Mouse (Mus musculus) gastrocnemius, adult 18-20 months (tissue): ENCODE measurements at regions not wholly inside any gene's neighbourhood (a gene's known extent, or its start where the extent isn't known, plus 50 kb on each side); places are given as distances from the start of the nearest gene placed in this dataset.

Source experiments
- DNase-seq: peaks from one replicate; pipeline ENCODE4 v3.0.0; 2021; ENCODE audit warnings: low spot score

DNA sequence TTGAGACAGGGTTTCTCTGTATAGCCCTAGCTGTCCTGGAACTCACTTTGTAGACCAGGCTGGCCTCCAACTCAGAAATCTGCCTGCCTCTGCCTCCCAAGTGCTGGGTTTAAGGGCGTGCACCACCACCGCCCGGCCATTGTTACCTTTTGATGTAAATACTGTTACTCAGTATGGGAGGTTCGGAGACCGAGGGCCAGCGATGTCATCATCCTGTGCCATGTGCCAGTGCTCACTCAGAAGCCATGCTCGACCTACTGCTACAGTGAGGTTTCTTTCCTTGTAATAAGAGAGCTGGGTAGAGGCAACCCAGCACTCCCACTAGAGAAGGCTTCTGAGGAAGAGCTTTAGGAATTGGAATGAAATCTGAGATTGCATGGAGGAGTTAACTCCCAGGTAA, 191.6 kb upstream of the Tgfbr2 start:
- no peak for DNase-seq

GRCm38 (mm10) chr9:116366193-116366592, 191.0 kb upstream of the Tgfbr2 start:
- no peak for DNase-seq

DNA sequence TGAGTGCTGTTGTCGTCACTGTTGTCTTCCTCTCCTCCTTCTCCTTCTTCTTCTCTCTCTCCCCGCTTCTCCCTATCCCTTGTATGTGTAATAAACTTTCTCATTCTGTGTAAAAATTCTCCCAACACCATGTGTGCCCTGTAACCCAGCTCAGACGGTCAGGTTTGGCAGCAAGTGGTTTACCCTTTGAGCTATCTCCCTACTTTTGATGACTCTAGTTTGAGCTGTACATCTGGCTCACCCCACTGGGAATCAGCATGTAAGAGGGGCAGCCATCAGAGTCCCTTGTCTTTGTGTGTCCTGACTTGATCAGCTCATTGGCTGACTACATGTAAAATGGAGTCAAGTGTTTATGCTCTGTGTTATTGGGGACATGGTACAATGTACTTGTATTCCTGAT, 190.5 kb upstream of the Tgfbr2 start:
- no peak for DNase-seq

- DNase-seq: no peak
These were observed 190.0 kb upstream of the Tgfbr2 start for GRCm38 (mm10) chr9:116365016-116365685.

DNA sequence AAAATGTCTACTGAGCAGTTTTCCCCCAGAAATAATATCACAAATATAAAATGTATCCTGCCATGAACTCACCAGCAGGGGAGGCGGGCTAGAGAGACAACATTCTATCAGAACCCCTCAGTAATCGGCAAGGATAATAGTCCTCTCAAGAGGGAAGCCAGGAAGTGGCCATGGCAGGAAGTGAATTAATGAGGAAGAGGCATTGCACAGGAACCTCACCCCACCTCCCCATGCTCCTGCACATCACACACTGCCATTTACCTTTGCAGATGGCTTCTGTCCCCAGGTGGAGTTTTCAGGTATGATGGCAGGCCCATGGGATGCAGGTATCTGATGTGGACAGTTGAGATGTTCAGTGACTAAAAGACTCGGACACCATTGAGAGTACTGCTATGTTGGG, 185.9 kb upstream of the Tgfbr2 start:
- no peak for DNase-seq

- DNase-seq: no peak
These were observed 179.0 kb upstream of the Tgfbr2 start for GRCm38 (mm10) chr9:116354056-116354732.

DNA sequence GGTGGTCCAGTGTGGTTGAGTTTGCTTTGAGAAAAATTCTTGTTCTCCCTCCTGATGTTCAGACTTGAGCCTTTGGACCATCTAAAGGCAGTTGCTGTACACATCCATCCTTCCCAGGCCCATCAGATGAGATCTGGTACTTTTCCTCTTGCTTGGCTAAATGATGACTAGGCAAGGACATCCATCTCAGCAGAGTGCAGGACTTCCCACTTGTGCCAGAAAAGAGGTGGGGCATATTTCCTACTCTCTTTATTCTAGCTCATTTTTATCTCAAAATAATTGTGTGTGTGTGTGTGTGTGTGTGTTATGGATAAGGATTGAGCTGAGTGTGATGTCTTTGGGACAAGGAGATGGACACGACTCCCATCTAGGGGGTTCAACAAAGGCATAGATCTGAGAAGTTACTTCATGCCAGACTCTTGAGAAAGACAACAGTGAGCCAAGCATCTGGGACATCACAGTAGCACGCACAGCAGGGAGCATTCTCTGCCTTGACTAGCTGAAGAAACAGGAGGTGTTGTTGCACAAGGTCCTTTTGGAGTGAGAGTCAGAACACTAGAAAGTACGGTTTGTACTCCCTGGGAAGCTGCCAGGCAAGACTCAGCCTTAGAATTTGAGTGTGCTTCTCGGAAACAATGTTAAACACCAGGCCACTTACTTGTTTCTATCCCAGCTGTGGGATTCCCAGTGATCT, 177.8 kb upstream of the Tgfbr2 start:
- peak; percentile 80 for DNase-seq

GRCm38 (mm10) chr9:116350804-116351547, 175.8 kb upstream of the Tgfbr2 start:
- no peak for DNase-seq

DNA sequence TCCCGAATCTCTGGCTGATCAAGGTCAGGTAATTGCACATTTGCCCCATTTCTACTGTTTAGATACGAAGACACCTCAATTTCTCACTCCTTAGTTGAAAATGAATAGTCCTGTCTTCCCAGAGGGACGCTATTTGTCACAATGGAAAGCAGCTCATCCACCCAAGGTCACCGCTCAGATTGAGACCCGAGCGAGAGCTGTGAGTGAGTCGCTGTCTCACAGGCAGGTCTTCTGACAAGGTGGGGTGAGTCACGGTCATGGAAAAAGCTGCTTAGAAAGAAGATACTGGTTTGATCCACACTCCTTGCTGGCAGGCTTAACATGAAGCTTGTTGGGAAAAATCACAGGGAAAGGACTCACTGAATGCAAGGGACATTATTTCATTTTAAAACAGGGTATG, 171.9 kb upstream of the Tgfbr2 start:
- no peak for DNase-seq

GRCm38 (mm10) chr9:116346495-116346894, 171.3 kb upstream of the Tgfbr2 start:
- no peak for DNase-seq

GRCm38 (mm10) chr9:116343086-116343481, 167.9 kb upstream of the Tgfbr2 start:
- DNase-seq: peak; percentile 14

DNA sequence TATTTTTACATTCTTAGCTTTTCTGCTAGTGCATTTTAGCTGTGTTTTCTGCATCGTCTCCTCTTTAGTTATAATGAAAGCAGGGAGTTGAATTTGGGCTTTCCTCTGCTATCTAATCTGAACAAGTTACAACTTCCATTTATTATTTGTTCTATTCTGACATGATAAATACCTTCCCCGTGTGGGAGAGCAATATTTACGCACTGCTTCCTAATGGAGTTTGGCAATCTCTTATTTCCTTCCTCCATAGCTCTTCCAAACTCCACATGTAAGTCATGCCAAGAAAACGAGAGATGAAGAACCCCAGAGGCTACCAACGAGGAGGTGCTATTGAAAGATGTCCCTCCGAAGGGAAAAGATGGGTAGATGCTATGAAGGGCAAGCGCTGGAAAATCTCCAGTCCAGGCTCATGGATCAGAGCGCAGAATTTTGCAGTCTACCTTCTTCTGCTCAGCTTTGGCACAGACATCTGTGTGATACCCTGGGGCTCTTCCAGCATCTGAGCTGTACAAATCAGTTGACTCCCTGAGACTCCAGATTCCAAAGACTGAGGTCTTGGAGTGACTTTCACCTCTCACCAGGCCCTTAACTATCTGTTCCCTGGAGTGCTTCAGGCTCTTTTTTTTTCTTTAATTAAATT, 167.4 kb upstream of the Tgfbr2 start:
- DNase-seq: peak; percentile 20

DNA sequence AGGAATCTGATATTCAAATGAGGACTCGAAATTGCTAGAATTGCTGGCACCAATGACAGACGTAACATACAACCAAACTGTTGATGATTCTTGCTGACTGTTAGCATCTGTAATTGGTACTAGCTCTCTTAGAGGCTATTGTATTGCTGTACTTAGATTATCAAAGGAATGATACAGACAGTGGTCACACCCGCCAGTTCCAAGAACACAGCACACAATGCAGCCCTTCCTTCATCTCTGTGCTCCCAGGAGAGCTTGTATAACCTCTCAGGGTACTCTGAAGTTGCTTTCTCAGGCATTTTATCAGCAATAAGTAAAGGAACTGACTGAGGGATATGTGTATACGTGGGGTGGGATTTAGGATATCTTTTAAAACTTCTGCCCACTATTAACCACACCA, 166.8 kb upstream of the Tgfbr2 start:
- DNase-seq: no peak

DNA sequence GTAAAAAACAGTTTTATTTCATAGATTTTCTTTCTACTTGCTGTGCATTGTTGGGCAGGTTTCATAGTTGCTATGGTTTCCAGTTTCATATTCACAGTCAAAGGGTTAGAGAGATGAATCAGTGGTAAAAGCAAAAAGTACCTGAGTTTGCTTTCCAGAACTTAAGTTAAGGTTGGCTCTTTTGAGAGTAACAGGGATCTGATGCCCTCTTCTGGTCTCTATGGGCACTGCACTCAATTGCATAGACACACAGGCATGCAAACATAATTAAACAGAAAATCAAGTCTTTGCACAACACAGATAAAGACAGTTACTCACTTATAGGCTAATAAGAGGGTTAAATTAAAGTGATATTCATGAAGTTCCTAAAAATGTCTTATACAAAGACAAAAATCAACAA, 165.8 kb upstream of the Tgfbr2 start:
- DNase-seq: no peak

- DNase-seq: no peak
These were observed 163.6 kb upstream of the Tgfbr2 start for GRCm38 (mm10) chr9:116338729-116339100.

- DNase-seq: peak; percentile 26
These were observed 163.1 kb upstream of the Tgfbr2 start for GRCm38 (mm10) chr9:116338093-116338728.

- no peak for DNase-seq
These were observed 162.4 kb upstream of the Tgfbr2 start for GRCm38 (mm10) chr9:116337446-116338010.

DNA sequence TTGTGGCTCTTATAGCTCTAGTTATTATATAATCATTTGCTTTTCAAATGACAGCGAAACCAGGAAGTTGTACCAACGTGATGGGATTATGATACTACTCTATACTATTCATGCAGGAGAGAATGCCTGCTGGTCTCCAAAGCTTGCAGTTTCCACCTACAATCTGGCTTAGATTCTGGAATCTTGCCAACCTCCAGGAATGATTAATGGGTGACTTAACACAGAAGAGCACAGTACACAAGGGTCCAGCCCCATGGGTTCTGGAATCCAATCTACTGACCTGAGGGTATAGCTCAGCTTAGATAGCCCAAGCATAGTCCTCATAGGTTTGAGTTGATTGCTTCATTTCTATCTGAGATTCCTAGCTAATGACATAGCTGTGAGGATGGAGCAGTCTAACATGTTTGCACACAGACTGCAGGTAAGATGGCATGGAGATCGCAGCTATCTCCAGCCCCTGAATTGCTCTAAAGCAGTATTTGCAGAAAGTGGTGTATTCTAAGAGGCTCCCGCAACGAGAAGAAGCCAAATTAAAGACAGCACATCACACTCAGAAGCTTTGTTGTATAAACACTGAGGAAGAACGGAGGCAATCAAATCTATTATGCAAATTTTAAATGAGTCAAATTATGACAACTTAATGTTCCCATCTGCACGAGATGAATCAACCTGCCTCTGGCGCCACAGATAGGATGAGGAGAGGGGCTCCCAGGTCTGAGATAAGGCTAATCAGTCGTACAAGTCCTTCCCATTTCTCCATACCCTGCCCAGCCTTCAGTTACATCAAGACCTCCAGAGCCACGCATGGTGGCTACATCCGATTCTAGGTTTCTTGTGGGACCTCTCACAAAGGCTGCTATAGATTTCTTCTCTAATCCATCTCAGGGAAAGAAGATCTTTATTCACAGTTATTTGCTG, 160.7 kb upstream of the Tgfbr2 start:
- DNase-seq: no peak

- DNase-seq: peak; percentile 19
These were observed 158.8 kb upstream of the Tgfbr2 start for GRCm38 (mm10) chr9:116333956-116334463.
